Mouse (Mus musculus) lung, adult 2 months (tissue): ENCODE results near the gene Cfap43.

ENCODE experiments used
- CTCF ChIP-seq: fragments of 200-500 bp; IDR thresholded peaks from 2 replicates; pipeline ENCODE4 v1.5.1; 2011; ENCODE audit warnings: mild to moderate bottlenecking, low read length, control low read depth; ENCODE audit not compliant: insufficient read depth
- POLR2A ChIP-seq: fragments of 200-500 bp; IDR thresholded peaks from 2 replicates; pipeline ENCODE4 v1.6.1; 2011; ENCODE audit warnings: low read depth, mild to moderate bottlenecking, control low read depth, low read length, borderline replicate concordance; ENCODE audit errors: extremely low read depth

GRCm38 (mm10) chr19:47716144-47716543 is 202.9 kb downstream of the Cfap43 start:
- no peak for TF ChIP-seq CTCF
- TF ChIP-seq POLR2A = no peak
